Mouse (Mus musculus): Measurements from ENCODE around the gene Gm10721.
"Not testable (repeated sequence)": the region's sequence is repeated elsewhere in the genome, so short reads cannot be mapped to it uniquely, and the experiment has no call there.

Gm10721 gene

DNA sequence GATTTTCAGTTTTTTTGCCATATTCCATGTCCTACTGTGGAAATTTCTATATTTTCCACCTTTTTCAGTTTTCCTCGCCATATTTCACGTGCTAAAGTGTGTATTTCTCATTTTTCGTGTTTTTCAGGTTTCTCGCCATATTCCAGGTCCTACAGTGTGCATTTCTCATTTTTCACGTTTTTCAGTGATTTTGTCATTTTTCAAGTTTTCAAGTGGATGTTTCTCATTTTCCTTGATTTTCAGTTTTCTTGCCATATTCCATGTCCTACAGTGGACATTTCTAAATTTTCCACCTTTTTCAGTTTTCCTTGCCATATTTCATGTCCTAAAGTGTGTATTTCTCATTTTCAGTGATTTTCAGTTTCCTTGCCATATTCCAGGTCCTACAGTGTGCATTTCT lies 13.2 kb downstream of the Gm10721 start:
- not testable (repeated sequence) for DNase-seq

DNA sequence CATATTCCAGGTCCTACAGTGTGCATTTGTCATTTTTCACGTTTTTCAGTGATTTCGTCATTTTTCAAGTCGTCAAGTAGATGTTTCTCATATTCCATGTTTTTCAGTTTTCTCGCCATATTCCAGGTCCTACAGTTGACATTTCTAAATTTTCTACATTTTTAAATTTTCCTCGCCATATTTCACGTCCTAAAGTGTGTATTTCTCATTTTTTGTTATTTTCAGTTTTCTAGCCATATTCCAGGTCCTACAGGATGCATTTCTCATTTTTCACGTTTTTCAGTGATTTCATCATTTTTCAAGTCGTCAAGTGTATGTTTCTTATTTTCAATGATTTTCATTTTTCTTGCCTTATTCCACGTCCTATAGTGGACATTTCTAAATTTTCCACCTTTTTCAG lies 13.8 kb downstream of the Gm10721 start:
- DNase-seq, result not testable (repeated sequence)

DNA sequence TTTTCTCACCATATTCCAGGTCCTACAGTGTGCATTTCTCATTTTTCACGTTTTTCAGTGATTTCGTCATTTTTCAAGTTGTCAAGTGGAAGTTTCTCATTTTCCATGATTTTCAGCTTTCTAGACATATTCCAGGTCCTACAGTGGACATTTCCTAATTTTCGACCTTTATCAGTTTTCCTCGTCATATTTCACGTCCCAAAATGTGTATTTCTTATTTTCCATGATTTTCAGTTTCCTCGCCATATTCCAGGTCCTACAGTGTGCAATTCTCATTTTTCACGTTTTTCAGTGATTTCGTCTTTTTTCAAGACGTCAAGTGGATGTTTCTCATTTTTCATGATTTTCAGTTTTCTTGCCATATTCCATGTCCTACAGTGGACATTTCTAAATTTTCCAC lies 14.3 kb downstream of the Gm10721 start:
- DNase-seq, result peak; percentile 49

DNA sequence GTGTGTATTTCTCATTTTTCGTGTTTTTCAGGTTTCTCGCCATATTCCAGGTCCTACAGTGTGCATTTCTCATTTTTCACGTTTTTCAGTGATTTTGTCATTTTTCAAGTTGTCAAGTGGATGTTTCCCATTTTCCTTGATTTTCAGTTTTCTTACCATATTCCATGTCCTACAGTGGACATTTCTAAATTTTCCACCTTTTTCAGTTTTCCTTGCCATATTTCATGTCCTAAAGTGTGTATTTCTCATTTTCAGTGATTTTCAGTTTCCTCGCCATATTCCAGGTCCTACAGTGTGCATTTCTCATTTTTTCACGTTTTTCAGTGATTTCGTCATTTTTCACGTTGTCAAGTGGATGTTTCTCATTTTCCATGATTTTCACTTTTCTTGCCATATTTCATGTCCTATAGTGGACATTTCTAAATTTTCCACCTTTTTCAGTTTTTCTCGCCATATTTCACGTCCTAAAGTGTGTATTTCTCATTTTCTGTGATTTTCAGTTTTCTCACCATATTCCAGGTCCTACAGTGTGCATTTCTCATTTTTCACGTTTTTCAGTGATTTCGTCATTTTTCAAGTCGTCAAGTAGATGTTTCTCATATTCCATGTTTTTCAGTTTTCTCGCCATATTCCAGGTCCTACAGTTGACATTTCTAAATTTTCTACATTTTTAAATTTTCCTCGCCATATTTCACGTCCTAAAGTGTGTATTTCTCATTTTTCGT lies 16.5 kb downstream of the Gm10721 start:
- not testable (repeated sequence) for DNase-seq

DNA sequence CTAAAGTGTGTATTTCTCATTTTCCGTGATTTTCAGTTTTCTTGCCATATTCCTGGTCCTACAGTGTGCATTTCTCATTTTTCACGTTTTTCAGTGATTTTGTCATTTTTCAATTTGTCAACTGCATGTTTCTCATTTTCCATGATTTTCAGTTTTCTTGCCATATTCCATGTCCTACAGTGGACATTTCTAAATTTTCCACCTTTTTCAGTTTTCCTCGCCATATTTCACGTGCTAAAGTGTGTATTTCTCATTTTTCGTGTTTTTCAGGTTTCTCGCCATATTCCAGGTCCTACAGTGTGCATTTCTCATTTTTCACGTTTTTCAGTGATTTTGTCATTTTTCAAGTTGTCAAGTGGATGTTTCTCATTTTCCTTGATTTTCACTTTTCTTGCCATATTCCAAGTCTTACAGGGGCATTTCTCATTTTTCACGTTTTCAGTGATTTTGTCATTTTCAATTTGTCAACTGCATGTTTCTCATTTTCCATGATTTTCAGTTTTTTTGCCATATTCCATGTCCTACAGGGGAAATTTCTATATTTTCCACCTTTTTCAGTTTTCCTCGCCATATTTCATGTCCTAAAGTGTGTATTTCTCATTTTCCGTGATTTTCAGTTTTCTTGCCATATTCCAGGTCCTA lies 17.9 kb downstream of the Gm10721 start:
- DNase-seq, result peak; percentile 80

DNA sequence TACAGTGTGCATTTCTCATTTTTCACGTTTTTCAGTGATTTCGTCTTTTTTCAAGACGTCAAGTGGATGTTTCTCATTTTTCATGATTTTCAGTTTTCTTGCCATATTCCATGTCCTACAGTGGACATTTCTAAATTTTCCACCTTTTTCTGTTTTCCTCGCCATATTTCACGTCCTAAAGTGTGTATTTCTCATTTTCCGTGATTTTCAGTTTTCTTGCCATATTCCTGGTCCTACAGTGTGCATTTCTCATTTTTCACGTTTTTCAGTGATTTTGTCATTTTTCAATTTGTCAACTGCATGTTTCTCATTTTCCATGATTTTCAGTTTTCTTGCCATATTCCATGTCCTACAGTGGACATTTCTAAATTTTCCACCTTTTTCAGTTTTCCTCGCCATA lies 21.4 kb downstream of the Gm10721 start, which contains the start of gene Gm17535:
TSS of gene Gm17535 (plus strand) at position 301 of the 400 bp plus-strand sequence.
- DNase-seq, result not testable (repeated sequence)

DNA sequence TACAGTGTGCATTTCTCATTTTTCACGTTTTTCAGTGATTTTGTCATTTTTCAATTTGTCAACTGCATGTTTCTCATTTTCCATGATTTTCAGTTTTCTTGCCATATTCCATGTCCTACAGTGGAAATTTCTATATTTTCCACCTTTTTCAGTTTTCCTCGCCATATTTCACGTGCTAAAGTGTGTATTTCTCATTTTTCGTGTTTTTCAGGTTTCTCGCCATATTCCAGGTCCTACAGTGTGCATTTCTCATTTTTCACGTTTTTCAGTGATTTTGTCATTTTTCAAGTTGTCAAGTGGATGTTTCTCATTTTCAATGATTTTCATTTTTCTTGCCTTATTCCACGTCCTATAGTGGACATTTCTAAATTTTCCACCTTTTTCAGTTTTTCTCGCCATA lies 23.6 kb downstream of the Gm10721 start, which contains the start of gene Gm10715:
TSS of gene Gm10715 (plus strand) at position 301 of the 400 bp plus-strand sequence.
- not testable (repeated sequence) for DNase-seq

DNA sequence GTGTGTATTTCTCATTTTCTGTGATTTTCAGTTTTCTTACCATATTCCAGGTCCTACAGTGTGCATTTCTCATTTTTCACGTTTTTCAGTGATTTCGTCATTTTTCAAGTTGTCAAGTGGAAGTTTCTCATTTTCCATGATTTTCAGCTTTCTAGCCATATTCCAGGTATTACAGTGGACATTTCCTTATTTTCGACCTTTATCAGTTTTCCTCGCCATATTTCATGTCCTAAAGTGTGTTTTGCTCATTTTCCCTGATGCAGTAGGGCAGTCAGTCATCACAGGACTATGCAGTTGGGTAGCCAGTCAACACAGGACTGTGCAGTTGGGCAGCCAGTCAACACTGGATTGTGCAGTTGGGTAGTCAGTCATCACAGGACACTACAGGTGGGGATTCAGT lies 25.2 kb downstream of the Gm10721 start:
- peak; percentile 1 for DNase-seq

Measured in embryo, embryonic 11 days (tissue).